Mouse (Mus musculus) layer of hippocampus, postnatal 14 days (tissue): Measurements from ENCODE around the gene Tprn. TPM values are rescaled to one million over a fixed set of nuclear protein-coding genes. Genes with fewer than 3 reads are reported as not detected.

Experiments used
- DNase-seq, 2 experiments: peaks; one replicate each; pipeline ENCODE4 v3.0.0; 2021 to 2022; ENCODE audit warnings: low spot score in 2 of 2, mixed read lengths in 1 of 2
- total RNA-seq, 2 experiments: library from RNA; stranded (reverse); gene quantifications; 2 replicates each; pipeline ENCODE4 v1.2.3; 2021

Gene Tprn
- total RNA-seq, 2 experiments from 2014 or later, result 21.1 to 23.2 TPM

DNA sequence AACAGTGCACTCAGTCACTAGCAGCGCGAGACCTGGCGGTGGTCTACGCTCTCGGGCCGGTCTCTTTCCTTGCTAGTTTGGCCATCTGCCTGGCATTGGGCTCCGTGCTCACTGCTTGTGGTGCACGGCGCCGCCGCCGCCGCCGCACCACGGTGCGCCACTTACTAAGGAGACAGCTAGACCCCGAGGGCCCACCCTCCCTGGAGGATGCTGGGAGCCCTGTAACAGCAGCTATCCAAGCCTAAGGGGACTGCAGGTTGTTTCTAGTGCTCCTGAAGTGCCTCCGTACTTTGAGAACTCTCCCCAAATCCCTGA lies 28.4 kb downstream of the Tprn start:
- DNase-seq, result peak; percentile 57 to 62

DNA sequence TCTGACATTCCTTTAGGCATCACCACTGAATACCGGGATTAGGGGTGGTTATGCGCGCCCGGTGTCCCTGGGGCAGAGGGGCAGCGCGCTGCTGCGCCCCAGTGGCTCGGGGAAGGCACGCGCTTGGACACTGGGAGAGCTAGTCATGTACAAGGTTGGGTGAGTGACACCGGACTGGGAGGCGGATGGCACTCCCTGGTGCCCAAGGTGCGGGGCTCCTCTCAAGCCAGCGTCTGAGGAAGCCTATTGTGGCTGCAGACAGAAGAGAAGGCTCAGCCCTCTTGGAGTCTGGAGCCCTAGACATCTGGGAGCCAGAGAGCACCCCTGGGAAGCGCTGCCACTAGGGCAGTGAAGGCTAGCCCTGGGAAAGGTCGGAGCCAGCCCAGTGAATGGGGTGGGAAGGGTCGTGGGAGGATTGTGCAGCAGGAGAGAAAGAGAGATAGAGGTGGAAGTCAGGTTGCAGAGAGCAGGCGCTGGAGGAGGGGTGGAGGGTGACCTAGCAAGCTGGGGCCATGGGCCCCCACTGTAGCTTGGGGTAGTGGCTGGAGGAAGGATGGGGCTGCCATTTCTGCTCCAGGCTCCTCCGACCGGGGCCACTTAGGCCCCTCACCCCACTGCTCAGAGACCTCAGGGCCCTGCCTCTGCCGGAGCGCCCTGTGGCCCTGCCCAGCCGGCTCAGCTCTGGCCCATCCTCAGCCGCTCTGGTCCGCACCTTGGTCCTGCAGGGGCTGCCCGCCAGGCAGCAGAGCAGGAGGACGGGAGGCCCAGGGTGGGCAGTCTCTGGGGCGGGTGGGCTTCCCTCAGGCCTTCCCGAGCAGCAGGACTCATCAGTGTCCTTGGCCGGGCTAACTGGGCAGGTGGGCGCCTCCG lies 29.0 kb downstream of the Tprn start:
- no peak for DNase-seq

DNA sequence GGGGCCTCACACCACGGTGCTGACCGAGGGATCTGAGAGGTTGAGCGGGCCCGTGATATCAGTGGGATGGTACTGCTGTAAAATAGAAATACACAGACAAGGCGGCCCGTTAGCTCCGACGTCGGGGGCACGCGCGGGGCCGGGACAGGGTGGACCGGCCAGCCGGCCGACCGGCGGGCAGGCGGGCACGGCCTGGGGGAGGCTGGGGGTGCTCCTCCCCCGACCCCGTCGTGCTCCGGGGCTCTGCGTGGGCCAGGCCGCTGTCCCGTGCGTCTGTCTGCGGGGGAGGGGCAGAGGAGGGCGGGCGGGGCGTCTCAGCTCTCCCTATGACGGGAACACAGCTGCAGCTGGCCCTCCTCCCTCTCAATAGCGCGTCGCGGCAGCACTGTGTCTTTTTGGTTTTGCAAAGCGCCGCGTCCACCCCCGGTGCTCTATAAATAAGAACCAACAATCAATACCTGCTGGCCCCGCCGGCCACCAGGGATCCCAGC lies 29.7 kb downstream of the Tprn start:
- no peak for DNase-seq

DNA sequence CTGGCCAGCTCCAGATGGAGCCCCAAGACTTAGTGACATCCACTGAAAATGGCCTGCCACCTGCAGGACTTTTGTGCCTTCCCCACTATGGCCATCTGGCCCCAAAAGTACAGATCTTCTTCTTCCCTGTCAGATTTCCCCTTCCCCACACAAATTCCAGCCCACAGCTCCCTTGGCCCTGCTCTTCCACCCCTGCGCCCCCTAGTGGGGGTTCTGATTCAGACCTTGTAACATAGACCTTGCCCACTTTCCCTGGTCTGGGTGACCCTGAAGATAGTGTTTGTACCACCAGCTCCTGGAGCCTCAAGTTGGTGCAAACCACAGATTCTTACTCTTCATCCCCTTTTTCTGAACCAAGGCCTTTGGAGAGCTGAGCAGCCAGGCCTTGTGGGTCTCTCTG lies 30.4 kb downstream of the Tprn start:
- peak; percentile 74 to 75 for DNase-seq

DNA sequence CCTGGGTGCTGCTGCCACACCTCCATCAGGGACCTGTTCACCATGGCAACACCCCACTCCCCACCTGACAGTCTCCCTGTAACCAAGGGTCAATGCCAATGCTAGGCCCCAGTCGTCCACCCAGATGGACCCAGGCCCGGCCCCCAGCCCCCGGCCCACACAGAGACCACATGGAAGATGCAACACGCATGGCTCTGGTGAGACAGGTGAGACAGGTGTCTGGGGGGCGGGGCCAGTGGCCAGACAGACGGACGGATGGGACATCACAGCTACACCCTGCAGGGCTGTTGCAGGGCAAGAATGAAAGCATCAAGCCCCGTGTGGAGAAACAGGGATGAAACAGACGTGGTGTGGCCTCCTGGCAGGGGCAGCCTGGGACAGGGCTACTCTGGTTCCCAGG lies 31.3 kb downstream of the Tprn start:
- DNase-seq, result no peak

DNA sequence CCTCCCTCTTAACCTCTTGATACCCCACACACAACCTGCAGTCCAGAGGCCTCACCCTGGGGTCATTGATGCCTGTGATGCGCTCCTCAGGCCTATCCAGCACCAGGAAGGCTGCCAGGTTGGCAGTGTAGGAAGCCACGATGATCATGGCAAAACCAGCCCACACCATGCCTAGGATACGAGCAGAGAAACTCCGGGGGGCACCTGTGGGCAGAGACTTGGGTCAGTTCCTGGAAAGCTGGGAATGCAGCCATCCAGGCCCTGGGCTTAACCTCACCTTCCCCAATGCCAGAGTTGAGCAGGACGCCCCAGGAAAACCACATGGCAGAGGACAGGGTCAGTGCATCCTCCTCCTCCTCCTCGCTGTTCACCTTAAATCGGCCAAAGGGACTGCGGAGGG lies 34.7 kb downstream of the Tprn start:
- no peak for DNase-seq

DNA sequence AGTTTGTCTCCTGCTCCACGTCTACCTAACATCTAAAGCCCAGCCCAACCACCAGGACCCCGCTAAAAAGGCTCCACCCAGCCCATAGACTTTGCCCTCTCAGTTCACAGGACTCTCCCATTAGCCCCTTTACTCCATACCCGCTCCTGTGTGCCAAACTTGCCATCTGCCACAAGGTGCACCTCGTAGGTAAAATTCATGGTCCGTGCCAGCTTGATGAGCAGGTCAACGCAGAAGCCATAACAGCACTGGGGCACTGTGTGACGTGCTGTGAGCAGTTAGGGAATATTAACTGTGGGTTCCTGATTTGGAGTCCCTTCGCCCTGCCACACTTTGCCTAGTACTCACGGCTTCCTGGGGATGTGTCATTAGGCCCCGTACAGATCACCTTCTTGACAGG lies 35.6 kb downstream of the Tprn start:
- no peak for DNase-seq

DNA sequence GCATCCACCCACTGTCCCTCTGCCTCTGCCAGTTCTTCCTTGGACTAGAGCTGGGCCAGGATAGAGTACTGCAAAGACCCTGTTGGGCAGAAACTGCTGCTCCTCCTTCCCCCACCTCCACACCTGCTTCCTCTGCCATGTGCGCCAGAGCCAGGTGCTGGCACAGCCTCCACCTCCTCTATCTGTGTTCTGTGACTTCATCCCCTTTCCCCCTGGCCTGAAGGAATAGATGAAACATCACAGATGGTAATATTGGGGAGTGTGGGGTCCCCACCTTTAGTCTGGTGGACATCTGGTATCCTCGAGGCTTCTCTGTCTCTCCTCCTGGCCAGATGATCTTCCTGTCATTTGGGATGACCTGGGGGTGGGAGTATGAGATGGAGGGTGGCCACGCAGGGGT lies 41.0 kb downstream of the Tprn start:
- DNase-seq, result no peak

DNA sequence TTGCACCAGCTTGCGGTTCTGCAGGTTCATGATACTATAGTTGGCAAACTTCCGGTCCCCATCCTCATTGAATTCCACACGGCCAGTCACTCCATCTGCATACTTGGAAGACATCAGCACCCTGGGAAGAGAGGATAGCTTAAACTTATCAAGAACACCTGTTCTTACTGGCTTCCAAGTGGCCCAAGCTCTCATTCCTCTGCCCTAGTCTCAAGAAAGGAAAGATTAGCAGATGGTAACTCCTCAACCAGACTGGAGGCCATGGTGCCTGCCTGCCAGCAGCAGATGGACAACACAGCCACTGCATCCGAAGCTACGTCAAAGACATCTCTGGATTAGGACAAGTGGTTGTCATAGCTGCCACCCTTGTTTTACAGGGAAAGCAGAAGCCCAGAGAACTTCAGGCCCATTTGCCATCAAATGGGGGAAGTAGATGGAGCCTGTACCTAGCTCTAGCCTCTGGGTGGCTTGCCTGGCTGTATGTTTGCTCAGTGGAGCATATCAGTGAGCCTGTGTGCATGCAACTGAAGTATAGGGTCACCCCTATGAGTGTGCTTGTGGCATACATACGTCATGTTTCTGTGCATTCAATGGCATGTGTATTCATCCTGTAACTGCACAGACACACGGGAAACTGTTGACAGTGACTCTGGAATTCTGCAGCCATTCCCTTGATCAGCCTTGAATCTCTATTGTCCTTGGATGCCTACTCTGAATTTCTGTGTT lies 41.7 kb downstream of the Tprn start:
- DNase-seq, result no peak

DNA sequence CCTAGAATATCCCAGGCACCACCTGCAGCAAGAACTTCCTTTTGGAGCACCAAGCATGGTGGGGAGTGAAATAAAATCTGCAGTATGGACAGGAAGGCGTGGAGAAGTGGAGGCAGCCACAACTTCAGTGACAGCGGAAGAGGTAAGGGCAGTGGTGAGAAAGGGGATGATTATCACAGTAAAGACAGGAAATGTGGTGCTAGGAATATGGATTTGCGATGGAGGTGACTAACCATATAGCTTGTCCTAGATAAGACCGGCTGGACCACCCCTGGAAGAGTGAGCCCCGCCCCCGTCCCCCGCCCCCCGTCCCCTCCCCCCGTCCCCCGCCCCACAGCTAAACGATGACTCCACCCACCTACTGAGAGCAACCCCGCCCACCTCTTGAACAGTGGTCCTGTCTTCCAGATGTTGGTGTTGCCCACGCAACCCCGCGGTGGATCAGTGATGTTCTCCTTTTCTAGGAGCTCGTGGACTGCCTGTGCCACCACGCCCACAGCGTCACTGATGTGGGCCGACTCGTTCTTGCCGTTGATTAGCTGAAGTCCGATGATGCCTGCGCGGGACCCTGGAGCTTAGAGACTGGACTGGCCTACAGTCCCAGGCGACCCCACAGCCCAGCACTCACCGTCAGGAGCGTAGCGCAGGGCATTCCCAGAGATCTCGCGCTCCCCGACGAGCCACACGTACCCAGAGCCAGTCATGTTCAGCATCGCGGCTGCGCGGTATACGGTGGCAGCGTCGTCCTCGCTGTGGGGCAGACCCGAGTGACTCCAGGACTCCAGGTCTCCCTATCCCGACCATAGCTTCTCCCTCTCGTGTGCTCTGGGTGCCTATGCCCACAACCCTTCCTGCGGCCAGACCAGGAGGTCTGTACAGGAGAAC lies 42.5 kb downstream of the Tprn start:
- peak; percentile 40 to 50 for DNase-seq

DNA sequence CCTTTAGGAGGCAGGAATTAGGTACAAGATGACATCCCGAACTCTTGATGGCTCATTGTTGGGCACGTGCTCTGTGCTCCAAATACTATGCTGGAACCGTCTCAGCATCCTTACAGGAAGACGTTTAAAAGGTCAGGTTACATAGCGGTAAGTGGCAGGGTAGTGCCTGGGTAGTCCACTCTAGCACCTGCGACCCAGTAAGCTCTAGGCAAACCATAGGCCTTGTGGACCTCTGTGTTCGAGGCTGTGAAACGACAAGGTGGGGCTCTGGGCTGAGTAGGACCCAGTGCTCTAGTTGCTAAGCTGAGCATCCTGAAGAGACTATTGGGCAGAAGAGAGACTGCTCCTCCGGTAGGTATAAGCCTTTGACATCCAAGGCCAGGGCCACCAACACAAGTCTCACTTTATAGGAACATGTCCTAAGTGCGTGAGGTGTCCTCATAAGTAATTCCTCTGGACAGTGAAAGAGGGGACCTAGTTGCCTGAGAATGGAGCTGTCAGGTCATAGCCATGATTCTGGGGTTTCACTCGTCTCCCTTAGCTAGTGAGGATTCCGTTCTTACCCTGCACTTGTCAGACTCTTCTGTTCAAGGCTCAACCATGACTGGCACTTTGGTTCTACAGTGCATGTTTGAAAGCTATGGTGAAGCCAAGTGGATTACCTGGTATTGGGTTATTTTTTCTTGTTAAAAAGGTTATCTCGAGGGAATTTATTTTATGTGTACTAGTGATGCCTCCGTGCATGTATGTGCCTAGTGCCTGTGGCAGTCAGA lies 43.4 kb downstream of the Tprn start:
- DNase-seq, result no peak

DNA sequence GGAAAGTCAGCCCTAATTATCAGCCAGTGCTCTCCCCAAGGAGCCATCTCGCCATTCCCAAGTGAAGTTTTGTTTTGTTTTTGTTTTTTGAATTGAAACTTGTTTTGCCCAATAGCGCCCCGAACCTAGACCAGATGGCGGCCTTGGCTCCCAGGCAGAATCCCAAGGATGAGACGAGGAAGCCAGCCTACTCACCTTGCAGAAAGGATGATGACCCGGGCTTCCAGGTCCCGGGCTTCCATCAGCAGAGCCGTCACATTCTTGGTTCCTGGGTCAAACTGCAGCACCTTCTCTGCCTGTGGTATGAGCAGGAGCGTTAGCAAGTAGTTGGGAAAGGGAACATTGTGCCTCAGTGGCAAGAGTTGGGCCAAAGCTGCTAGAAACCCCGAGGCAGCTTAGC lies 47.8 kb downstream of the Tprn start:
- DNase-seq, result no peak

DNA sequence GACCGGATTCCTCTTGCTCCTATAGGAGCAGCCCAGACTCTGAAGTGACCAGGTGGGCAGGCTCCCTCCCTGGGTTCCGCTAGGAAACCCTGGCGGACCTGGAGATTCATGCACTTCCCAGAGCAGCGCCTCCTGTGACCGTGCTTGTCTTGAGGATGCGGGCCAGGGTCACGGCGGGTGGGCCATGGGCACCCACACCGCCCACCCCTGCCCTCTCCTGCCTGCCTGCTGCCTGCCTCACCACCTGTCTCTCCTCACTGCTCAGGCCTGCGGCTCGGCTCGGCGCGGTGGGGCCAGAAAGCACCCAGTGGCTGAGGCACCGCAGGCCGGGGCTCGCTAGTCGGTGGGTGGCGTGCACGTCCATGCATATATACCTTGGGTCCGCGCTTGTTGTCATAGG lies 48.6 kb downstream of the Tprn start:
- no peak for DNase-seq

DNA sequence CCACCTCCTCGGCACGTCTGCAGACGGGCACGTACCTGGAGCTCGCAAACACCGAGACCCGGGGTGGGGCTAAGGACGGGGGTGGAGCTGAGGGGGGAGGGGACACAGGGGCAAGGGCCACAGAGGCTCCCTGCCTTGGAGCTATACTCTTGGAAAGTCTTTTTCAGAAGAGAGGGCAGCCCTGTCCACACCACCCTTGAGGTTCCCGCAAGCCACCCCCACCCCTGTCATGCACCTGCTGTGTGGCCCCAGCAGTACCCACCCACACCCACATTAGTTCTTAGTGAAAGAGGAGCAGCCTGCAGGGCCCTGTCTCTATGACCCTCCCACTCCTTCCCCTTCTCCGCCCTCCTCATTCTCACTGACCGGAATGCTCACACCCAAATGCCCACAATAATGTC lies 49.1 kb downstream of the Tprn start:
- no peak for DNase-seq

DNA sequence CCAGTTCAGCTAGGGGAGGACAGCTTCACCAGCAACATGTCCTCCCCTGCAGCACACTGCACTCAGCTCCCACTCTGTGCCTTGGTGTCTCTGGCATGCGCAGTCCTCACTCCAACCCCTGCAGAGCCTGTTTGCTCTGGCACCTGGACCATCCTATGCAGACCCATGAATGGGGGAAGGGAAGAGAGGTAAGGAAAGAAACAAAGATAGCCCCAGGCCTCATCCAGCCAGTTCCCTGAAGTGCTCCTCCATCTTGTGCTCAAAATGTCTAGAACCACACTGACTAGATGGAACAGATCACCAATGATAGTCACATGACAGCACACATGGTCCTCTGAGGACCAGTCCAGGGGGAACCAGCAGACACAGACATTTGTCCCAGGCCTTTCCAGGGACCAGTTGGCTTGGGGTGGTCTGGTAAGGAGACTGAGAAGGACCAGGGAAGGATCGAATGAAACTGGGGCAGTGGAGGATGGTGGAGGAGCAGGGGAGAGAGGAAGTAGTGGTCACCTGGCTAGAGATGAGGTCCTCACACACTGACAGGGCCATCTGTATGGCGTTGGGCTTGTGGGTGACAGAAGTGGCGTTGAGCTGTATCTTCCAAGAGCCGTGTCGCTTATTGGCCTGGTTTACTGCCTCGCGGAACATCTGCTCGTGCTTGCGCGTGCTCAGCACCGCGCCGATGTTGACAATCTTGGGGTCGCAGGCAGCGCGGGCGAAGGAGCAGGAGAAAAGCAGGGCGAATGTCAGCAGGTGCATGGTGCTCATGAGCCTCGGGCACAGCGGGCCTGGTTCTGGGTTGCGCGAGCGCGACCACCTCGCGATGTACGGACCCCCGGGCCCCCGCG lies 55.9 kb downstream of the Tprn start:
- DNase-seq, result peak in 1 of 2 experiments; percentile 51

DNA sequence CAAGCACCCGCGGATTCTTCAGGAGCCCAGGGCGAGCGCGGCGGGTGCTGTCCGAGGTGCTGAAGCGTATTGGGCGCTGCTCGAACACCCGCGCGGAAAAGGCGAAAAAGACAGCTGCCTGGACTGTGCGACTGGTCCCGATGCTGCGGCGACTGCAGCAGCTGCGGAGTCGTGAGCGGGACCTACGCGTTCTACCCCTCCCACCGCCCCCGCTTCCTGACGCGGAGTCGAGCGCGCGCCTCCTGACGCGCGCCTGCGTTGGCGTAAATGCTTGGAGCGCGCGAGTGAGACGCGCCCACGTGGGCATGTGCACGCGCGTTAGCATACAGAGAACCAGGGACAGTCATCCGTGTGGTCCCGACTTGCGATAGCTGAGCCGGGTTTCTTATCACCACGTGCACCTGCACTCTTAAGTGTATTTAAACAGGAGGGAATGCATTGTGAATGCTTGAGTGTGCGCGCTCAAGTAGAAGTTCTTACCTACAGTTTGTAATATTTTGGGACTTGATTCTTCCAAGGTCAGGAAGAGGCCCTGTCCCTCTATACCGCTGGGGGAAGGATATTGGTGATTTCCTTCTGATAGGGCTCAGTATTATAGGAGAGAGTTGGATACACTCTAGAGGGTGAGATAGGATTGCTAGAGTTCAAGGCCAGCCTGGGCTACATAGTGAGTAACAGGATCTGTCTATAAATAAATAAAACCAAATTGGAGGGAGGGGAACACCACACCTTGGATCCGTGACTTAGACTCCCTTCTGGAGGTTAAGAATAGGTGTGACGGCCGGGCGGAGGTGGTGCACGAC lies 56.8 kb downstream of the Tprn start, which contains the start of gene Grin1:
Gene Grin1 (minus strand): TSS at position 217 of the 803 bp plus-strand sequence.
- peak; percentile 78 to 92 for DNase-seq
